Mouse (Mus musculus) G1E (cell line): ENCODE results near the gene Adam10. TPM values are rescaled to one million over a fixed set of nuclear protein-coding genes. Genes with fewer than 3 reads are reported as not detected.

Experiments used
- ATAC-seq: 2 replicates; pipeline ENCODE4 v1.8.0; 2016; ENCODE audit warnings: mild to moderate bottlenecking; ENCODE audit not compliant: insufficient number of reproducible peaks, poor library complexity, low FRiP score, severe bottlenecking; ENCODE audit errors: extremely low read depth
- DNase-seq: peaks from one replicate; pipeline ENCODE4 v3.0.0; 2012; ENCODE audit warnings: low spot score
- H3K27me3 ChIP-seq: 2 replicates; pipeline ENCODE4 v1.6.1; 2012; ENCODE audit warnings: mild to moderate bottlenecking, low read length, inconsistent platforms; ENCODE audit not compliant: insufficient read depth
- H3K36me3 ChIP-seq: replicated peaks from 2 replicates; pipeline ENCODE3; 2012; ENCODE audit warnings: mild to moderate bottlenecking, inconsistent platforms
- H3K4me1 ChIP-seq: 2 replicates; pipeline ENCODE4 v1.6.1; 2012; ENCODE audit warnings: low read depth, low read length, inconsistent platforms, mixed read lengths; ENCODE audit not compliant: insufficient read depth
- H3K4me3 ChIP-seq: 2 replicates; pipeline ENCODE4 v1.5.1; 2012; ENCODE audit warnings: low read depth, mild to moderate bottlenecking, inconsistent platforms, low read length, moderate library complexity, mixed read lengths
- H3K9me3 ChIP-seq: replicated peaks from 2 replicates; pipeline ENCODE4 v1.6.1; 2012; ENCODE audit warnings: inconsistent platforms
- CTCF ChIP-seq: IDR thresholded peaks from 2 replicates; pipeline ENCODE4 v1.5.1; 2012; ENCODE audit warnings: low read depth, low read length, inconsistent platforms, mixed read lengths
- GATA1 ChIP-seq: IDR thresholded peaks from 2 replicates; pipeline ENCODE4 v1.6.1; 2012; ENCODE audit warnings: borderline replicate concordance, low read length, inconsistent platforms, mixed read lengths
- GATA2 ChIP-seq: IDR thresholded peaks from 2 replicates; pipeline ENCODE4 v1.6.1; 2012; ENCODE audit warnings: low read depth, low read length, inconsistent platforms, borderline replicate concordance
- POLR2AphosphoS5 ChIP-seq: IDR thresholded peaks from 2 replicates; pipeline ENCODE4 v1.6.1; 2012; ENCODE audit warnings: low read depth, low read length, inconsistent platforms; ENCODE audit not compliant: insufficient replicate concordance
- TAL1 ChIP-seq: conservative IDR thresholded peaks from 2 replicates; pipeline ENCODE4 v1.6.1; 2012; ENCODE audit warnings: low read depth, low read length, inconsistent platforms, mixed read lengths
- polyA plus RNA-seq: library from polyadenylated mRNA; stranded (reverse); fragments of >175 nt; gene quantifications from 2 replicates; pipeline ENCODE4 v1.2.3, GENCODE M21; 2012
- total RNA-seq, 2 experiments: library from RNA; stranded (forward) in 1 of 2; stranded (reverse) in 1 of 2; fragments of 200-1000 nt in 1 of 2; fragments of >200 nt in 1 of 2; fragmentation: Nextera tagmentation in 1 of 2; gene quantifications; 2 replicates each; pipeline ENCODE4 v1.2.3; 2014 to 2017

Adam10 gene
- total and polyA plus RNA-seq, 3 experiments = 37.5 to 117 (median 45.9) TPM

DNA sequence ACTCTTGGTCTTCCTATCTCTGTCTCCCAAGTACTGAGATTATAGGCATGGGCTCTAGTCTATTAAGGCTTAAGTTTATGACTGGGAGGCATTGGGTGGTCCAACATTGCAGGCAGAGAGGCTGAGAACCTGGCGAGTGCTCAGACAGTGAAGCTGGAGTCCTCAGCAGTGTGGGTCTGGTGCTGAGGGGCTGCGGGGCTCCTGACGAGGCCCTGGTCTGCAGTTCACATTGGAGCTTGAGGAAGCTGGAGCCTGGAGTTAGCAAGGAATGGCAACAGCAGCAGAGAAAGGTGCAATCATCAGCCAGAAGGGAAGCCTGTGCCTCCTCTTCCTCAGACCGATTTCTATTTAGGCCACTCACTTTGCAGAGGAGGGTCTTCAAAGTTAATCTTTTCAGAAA lies 13.9 kb upstream of the Adam10 start:
- Histone ChIP-seq H3K36me3 (no peaks in the 10 kb centered on the region), H3K27me3 (no peaks in the 10 kb centered on the region), H3K4me3 (no peak overlapping the region), H3K9me3 (0 out of 2 replicates have a peak, but pooled peaks cover 3% of the 10 kb centered on the region), H3K4me1 (peaks cover 11% of the 10 kb centered on the region)
- TF ChIP-seq TAL1 (no peak), GATA2 (no peak), GATA1 (no peak), CTCF (no peak), POLR2AphosphoS5 (no peak)
- DNase-seq (no peak), ATAC-seq (no peak)

DNA sequence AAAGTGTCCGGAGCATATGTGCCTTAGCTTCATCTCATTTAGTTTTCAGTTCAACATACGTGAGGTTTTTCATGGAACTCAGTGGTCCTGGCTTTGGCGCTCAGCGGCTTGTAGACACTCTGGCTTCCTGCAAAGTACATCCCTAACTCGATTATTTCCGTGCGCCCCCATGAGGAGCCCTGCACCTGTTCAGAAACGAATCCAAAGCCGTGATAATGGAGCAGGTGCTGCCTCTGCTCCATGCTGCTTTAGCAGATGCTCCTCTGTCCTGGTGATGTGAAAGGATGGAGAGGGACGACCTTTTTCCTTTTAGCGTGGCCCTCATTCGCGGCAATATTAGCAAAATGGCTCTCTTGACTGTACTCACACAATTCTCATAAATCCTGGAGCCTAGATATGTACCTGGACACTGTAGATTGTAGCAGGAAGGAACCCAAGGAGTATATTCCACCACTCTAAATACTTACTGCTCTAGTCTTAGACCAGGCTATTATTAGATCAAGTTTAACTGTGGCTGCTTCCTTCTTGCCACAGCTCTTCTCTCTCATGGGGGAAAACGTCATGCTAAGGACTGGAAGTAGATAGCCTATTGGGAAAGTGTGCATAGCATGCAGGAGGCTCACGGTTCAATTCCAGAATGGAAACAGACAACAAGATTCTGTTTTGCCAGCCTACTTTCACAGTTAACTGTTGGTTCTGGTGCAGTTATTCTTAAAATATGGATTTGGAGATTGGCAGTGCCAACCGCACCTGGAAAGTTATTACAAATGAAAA lies 13.2 kb upstream of the Adam10 start:
- Histone ChIP-seq H3K4me3 (no peak overlapping the region), H3K36me3 (no peaks in the 10 kb centered on the region), H3K9me3 (0 out of 2 replicates have a peak, but pooled peaks cover 3% of the 10 kb centered on the region), H3K4me1 (peaks cover 18% of the 10 kb centered on the region), H3K27me3 (no peaks in the 10 kb centered on the region)
- TF ChIP-seq POLR2AphosphoS5 (no peak), GATA1 (no peak), GATA2 (no peak), CTCF (no peak), TAL1 (no peak)
- no peak for DNase-seq
- ATAC-seq = no peak

DNA sequence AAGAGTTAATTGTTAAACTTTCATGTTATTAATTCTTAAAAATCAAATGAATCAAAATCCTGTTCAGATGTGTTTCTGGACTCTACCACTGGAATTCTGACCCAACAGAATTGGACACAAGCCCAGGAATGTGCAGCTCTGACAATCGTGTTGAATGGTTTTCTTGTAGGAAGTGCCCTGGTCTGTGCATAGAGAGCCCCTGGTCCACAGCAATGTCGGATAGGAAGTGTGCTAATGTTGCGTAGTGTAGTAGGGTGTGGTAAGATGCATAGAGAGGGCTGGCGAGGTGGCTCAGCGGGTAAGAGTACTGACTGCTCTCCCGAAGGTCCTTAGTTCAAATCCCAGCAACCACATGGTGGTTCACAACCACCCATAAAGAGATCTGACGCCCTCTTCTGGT lies 12.0 kb upstream of the Adam10 start:
- Histone ChIP-seq H3K4me1 (peaks cover 30% of the 10 kb centered on the region), H3K36me3 (no peaks in the 10 kb centered on the region), H3K27me3 (no peaks in the 10 kb centered on the region), H3K4me3 (no peak overlapping the region), H3K9me3 (0 out of 2 replicates have a peak, but pooled peaks cover 3% of the 10 kb centered on the region)
- no peak for TF ChIP-seq TAL1
- TF ChIP-seq CTCF = no peak
- DNase-seq (no peak), ATAC-seq (no peak)

DNA sequence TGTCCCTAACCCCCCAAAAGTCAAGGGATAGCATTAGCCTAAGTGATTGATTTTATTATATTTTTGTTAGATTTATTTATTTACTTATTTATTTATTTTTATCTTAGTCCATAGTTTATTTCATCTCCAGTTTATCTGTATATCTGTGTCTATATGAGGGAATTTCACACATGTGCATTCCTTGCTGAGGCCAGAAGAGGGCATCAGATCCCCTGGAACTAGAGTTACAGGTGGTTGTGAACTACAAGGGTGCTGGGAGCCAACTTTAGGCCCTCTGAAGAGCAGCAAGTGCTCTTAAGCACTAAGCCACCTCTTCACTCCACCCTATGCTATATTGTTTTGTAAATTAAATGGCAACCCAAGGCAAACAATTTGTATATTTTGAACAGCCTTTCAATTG lies 10.7 kb upstream of the Adam10 start:
- peaks cover 35% of the 10 kb centered on the region for H3K4me1 ChIP-seq

DNA sequence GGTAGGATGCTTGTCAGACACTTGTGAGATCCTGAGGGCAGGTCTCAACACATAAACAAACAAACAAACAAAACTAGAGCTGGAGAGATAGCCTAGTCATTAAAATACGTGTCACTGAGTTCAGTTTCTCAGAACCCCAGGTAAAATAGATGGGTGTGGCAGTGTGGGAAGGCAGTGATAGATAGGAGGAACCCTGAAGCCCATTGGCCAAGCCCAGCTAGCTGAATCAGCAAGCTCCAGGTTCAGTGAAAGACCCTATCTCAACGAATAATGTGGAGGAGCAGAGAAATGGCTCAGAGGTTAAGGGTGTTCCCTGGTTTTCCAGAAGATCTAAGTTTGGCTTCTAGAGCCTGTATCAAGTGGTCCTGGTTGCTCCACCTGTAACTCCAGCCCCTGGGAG lies 9.6 kb upstream of the Adam10 start:
- ATAC-seq (no peak), DNase-seq (no peak)
- Histone ChIP-seq H3K27me3 (no peaks in the 10 kb centered on the region), H3K4me3 (no peak overlapping the region), H3K36me3 (no peaks in the 10 kb centered on the region), H3K4me1 (peaks cover 37% of the 10 kb centered on the region), H3K9me3 (0 out of 2 replicates have a peak, but pooled peaks cover 3% of the 10 kb centered on the region)
- TF ChIP-seq GATA1 = no peak
- no peak for TF ChIP-seq POLR2AphosphoS5
- TF ChIP-seq CTCF = no peak
- no peak for TF ChIP-seq TAL1
- no peak for TF ChIP-seq GATA2

More for the DNA sequence above, 10.7 kb upstream of the Adam10 start:
- ATAC-seq (no peak), DNase-seq (no peak)
- TF ChIP-seq TAL1 = no peak
- TF ChIP-seq CTCF = no peak
- Histone ChIP-seq H3K36me3 (no peaks in the 10 kb centered on the region), H3K4me3 (no peak overlapping the region), H3K9me3 (0 out of 2 replicates have a peak, but pooled peaks cover 3% of the 10 kb centered on the region), H3K27me3 (no peaks in the 10 kb centered on the region)

DNA sequence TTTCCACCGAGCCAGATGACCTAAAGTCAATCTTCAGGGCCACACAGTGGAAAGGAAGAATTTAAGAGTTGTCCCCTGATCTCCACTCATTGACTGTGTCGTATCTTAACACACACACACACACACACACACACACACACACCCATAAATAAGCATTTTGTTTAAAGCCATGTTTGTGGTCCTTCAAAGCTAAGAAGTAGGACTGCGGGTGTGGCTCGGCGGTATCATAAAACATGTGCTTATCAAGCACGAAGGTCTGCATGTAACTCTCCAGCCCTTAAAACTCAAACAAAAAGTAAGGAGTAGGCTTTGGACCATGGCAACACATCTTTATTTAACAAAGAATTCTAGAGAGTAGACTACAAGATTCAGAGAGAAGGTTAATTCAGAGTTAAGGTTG lies 8.4 kb upstream of the Adam10 start:
- no peak for TF ChIP-seq GATA1
- ATAC-seq = no peak
- 0 out of 2 replicates have a peak, but pooled peaks cover 3% of the 10 kb centered on the region for H3K9me3 ChIP-seq
- H3K36me3 ChIP-seq = no peaks in the 10 kb centered on the region
- no peak overlapping the region for H3K4me3 ChIP-seq
- peaks cover 42% of the 10 kb centered on the region for H3K4me1 ChIP-seq
- DNase-seq = no peak
- no peaks in the 10 kb centered on the region for H3K27me3 ChIP-seq

DNA sequence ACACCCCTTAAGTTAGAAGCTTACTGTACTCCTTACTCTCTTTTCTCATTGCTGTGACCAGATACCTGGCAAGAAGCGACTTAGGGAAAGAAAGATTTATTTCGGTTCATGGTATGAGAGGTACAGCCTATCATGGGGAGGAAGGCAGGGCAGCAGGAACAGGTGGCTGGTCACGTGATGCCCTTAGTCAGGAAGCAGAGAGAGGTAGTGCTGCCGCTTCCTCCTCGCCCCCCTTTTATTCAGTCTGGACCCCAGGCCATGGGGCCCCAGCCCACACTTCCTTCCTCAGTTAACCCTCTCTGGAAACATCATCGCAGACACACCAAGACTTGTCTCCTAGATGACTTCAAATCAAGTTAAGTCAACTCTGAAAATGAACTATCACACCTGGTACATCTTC lies 7.5 kb upstream of the Adam10 start:
- ATAC-seq (no peak), DNase-seq (no peak)
- Histone ChIP-seq H3K4me3 (no peak overlapping the region; the same call in 1 of the 2 replicates), H3K36me3 (no peaks in the 10 kb centered on the region), H3K4me1 (peaks cover 49% of the 10 kb centered on the region), H3K27me3 (no peaks in the 10 kb centered on the region), H3K9me3 (0 out of 2 replicates have a peak, but pooled peaks cover 3% of the 10 kb centered on the region)
- TF ChIP-seq TAL1 = no peak
